Mouse (Mus musculus): ENCODE data around the gene Ank3. TPM values are rescaled to one million over a fixed set of nuclear protein-coding genes. Genes with fewer than 3 reads are reported as not detected.

Gene Ank3
- polyA plus RNA-seq, 1 experiment from 2014 or later = 68.1 TPM

- H3K4me1 ChIP-seq = no peaks in the 10 kb centered on the region
- no peak overlapping the region for H3K4me3 ChIP-seq (replicated peaks)
- H3K27ac ChIP-seq = no peak overlapping the region
- H3K27me3 ChIP-seq = no peaks in the 10 kb centered on the region
- 69% methylated on average over 5 of the region's 5 CpGs for WGBS
- ATAC-seq (ENCODE audit: low FRiP score) = no peak
- no peaks in the 10 kb centered on the region for H3K36me3 ChIP-seq (replicated peaks)
- H3K4me2 ChIP-seq = no peak overlapping the region
- no peaks in the 10 kb centered on the region for H3K9me3 ChIP-seq
- H3K9ac ChIP-seq = no peak overlapping the region
Observed at GRCm38 (mm10) chr10:69491975-69492374, 93.4 kb downstream of the Ank3 start.

- Histone ChIP-seq H3K36me3 (replicated peaks) (no peaks in the 10 kb centered on the region), H3K4me1 (peaks cover 9% of the 10 kb centered on the region), H3K9me3 (no peaks in the 10 kb centered on the region), H3K27ac (no peak overlapping the region), H3K4me3 (replicated peaks) (no peak overlapping the region), H3K9ac (no peak overlapping the region), H3K27me3 (no peaks in the 10 kb centered on the region), H3K4me2 (no peak overlapping the region)
- WGBS = 85% methylated on average over 17 of the region's 17 CpGs
- ATAC-seq (ENCODE audit: low FRiP score) = no peak
Observed at GRCm38 (mm10) chr10:69497382-69497781, 98.8 kb downstream of the Ank3 start.

GRCm38 (mm10) chr10:69500171-69500860 lies 101.7 kb downstream of the Ank3 start:
- ATAC-seq (ENCODE audit: low FRiP score) = peak; percentile 80
- no peak overlapping the region for H3K4me2 ChIP-seq
- 57% methylated on average over 11 of the region's 11 CpGs for WGBS

GRCm38 (mm10) chr10:69503791-69504190 lies 105.2 kb downstream of the Ank3 start:
- Histone ChIP-seq H3K9me3 (no peaks in the 10 kb centered on the region), H3K4me3 (replicated peaks) (no peak overlapping the region), H3K4me2 (no peak overlapping the region), H3K27ac (no peak overlapping the region), H3K27me3 (no peaks in the 10 kb centered on the region), H3K9ac (no peak overlapping the region), H3K4me1 (peaks cover 9% of the 10 kb centered on the region), H3K36me3 (replicated peaks) (no peaks in the 10 kb centered on the region)
- WGBS = 91% methylated on average over 4 of the region's 4 CpGs
- ATAC-seq (ENCODE audit: low FRiP score) = no peak

More at GRCm38 (mm10) chr10:69500171-69500860, 101.7 kb downstream of the Ank3 start:
- Histone ChIP-seq H3K9ac (no peak overlapping the region), H3K9me3 (no peaks in the 10 kb centered on the region), H3K27me3 (no peaks in the 10 kb centered on the region), H3K36me3 (replicated peaks) (no peaks in the 10 kb centered on the region), H3K27ac (0 out of 2 replicates have a peak overlapping the region, but pooled peaks have one; percentile 11), H3K4me1 (peaks cover 9% of the 10 kb centered on the region), H3K4me3 (replicated peaks) (no peak overlapping the region)

- WGBS = 91% methylated on average over 8 of the region's 8 CpGs
Observed at GRCm38 (mm10) chr10:69507719-69508118, 109.1 kb downstream of the Ank3 start.

GRCm38 (mm10) chr10:69510392-69510791 lies 111.8 kb downstream of the Ank3 start:
- Histone ChIP-seq H3K4me2 (no peak overlapping the region), H3K9me3 (no peaks in the 10 kb centered on the region), H3K4me1 (no peaks in the 10 kb centered on the region), H3K27me3 (no peaks in the 10 kb centered on the region), H3K9ac (no peak overlapping the region), H3K36me3 (replicated peaks) (no peaks in the 10 kb centered on the region), H3K4me3 (replicated peaks) (no peak overlapping the region), H3K27ac (no peak overlapping the region)
- 89% methylated on average over 8 of the region's 8 CpGs for WGBS
- no peak for ATAC-seq (ENCODE audit: low FRiP score)

More at GRCm38 (mm10) chr10:69507719-69508118, 109.1 kb downstream of the Ank3 start:
- no peak overlapping the region for H3K27ac ChIP-seq
- H3K4me2 ChIP-seq = no peak overlapping the region
- H3K27me3 ChIP-seq = no peaks in the 10 kb centered on the region
- H3K4me3 ChIP-seq (replicated peaks) = no peak overlapping the region
- no peaks in the 10 kb centered on the region for H3K4me1 ChIP-seq
- no peak overlapping the region for H3K9ac ChIP-seq
- no peak for ATAC-seq (ENCODE audit: low FRiP score)
- no peaks in the 10 kb centered on the region for H3K36me3 ChIP-seq (replicated peaks)
- H3K9me3 ChIP-seq = no peaks in the 10 kb centered on the region

GRCm38 (mm10) chr10:69511234-69511633 lies 112.7 kb downstream of the Ank3 start:
- Histone ChIP-seq H3K27ac (no peak overlapping the region), H3K36me3 (replicated peaks) (no peaks in the 10 kb centered on the region), H3K27me3 (no peaks in the 10 kb centered on the region), H3K4me3 (replicated peaks) (no peak overlapping the region), H3K4me1 (no peaks in the 10 kb centered on the region), H3K9me3 (no peaks in the 10 kb centered on the region), H3K9ac (no peak overlapping the region), H3K4me2 (no peak overlapping the region)
- no peak for ATAC-seq (ENCODE audit: low FRiP score)
- 82% methylated on average over 1 of the region's 1 CpGs for WGBS

- Histone ChIP-seq H3K4me1 (no peaks in the 10 kb centered on the region), H3K9me3 (no peaks in the 10 kb centered on the region), H3K27ac (no peak overlapping the region), H3K9ac (no peak overlapping the region), H3K4me2 (no peak overlapping the region), H3K4me3 (replicated peaks) (no peak overlapping the region), H3K27me3 (no peaks in the 10 kb centered on the region), H3K36me3 (replicated peaks) (no peaks in the 10 kb centered on the region)
- no peak for ATAC-seq (ENCODE audit: low FRiP score)
- WGBS = 87% methylated on average over 4 of the region's 4 CpGs
Observed at GRCm38 (mm10) chr10:69521977-69522376, 123.4 kb downstream of the Ank3 start.

- no peak overlapping the region for H3K9ac ChIP-seq
- no peaks in the 10 kb centered on the region for H3K36me3 ChIP-seq (replicated peaks)
- H3K27ac ChIP-seq = no peak overlapping the region
- H3K4me2 ChIP-seq = no peak overlapping the region
- no peak overlapping the region for H3K4me3 ChIP-seq (replicated peaks)
- no peaks in the 10 kb centered on the region for H3K4me1 ChIP-seq
- H3K27me3 ChIP-seq = no peaks in the 10 kb centered on the region
- H3K9me3 ChIP-seq = no peaks in the 10 kb centered on the region
- WGBS = 74% methylated on average over 3 of the region's 3 CpGs
- no peak for ATAC-seq (ENCODE audit: low FRiP score)
Observed at GRCm38 (mm10) chr10:69523202-69523601, 124.6 kb downstream of the Ank3 start.

GRCm38 (mm10) chr10:69527318-69527717 lies 128.7 kb downstream of the Ank3 start:
- H3K4me3 ChIP-seq (replicated peaks) = no peak overlapping the region
- no peak overlapping the region for H3K27ac ChIP-seq
- no peak overlapping the region for H3K9ac ChIP-seq
- 85% methylated on average over 10 of the region's 10 CpGs for WGBS
- H3K36me3 ChIP-seq (replicated peaks) = no peaks in the 10 kb centered on the region
- no peaks in the 10 kb centered on the region for H3K27me3 ChIP-seq
- no peak for ATAC-seq (ENCODE audit: low FRiP score)
- H3K4me1 ChIP-seq = peaks cover 3% of the 10 kb centered on the region; the same call in 1 of the 2 replicates
- no peak overlapping the region for H3K4me2 ChIP-seq
- H3K9me3 ChIP-seq = no peaks in the 10 kb centered on the region

- peaks cover 13% of the 10 kb centered on the region; the same call in 1 of the 2 replicates for H3K4me1 ChIP-seq
- ATAC-seq (ENCODE audit: low FRiP score) = no peak
- no peak overlapping the region for H3K4me2 ChIP-seq
- no peaks in the 10 kb centered on the region for H3K27me3 ChIP-seq
- 80% methylated on average over 4 of the region's 4 CpGs for WGBS
- H3K27ac ChIP-seq = no peak overlapping the region
- no peaks in the 10 kb centered on the region for H3K36me3 ChIP-seq (replicated peaks)
- H3K4me3 ChIP-seq (replicated peaks) = no peak overlapping the region
- no peaks in the 10 kb centered on the region for H3K9me3 ChIP-seq
- no peak overlapping the region for H3K9ac ChIP-seq
Observed at GRCm38 (mm10) chr10:69528746-69529145, 130.2 kb downstream of the Ank3 start.

- no peaks in the 10 kb centered on the region for H3K27me3 ChIP-seq
- no peak overlapping the region for H3K9ac ChIP-seq
- peaks cover 20% of the 10 kb centered on the region for H3K4me1 ChIP-seq
- H3K4me2 ChIP-seq = no peak overlapping the region
- 84% methylated on average over 6 of the region's 6 CpGs for WGBS
- no peak overlapping the region for H3K4me3 ChIP-seq (replicated peaks)
- ATAC-seq (ENCODE audit: low FRiP score) = no peak
- no peak overlapping the region for H3K27ac ChIP-seq
- H3K36me3 ChIP-seq (replicated peaks) = no peaks in the 10 kb centered on the region
- H3K9me3 ChIP-seq = no peaks in the 10 kb centered on the region
Observed at GRCm38 (mm10) chr10:69530326-69530725, 131.8 kb downstream of the Ank3 start.

- no peak for ATAC-seq (ENCODE audit: low FRiP score)
- no peak overlapping the region for H3K27ac ChIP-seq
- no peak overlapping the region for H3K4me2 ChIP-seq
- no peak overlapping the region for H3K9ac ChIP-seq
- no peak overlapping the region for H3K4me3 ChIP-seq (replicated peaks)
- no peaks in the 10 kb centered on the region for H3K36me3 ChIP-seq (replicated peaks)
- no peaks in the 10 kb centered on the region for H3K9me3 ChIP-seq
- WGBS = 81% methylated on average over 5 of the region's 5 CpGs
- no peaks in the 10 kb centered on the region for H3K27me3 ChIP-seq
- peaks cover 22% of the 10 kb centered on the region for H3K4me1 ChIP-seq
Observed at GRCm38 (mm10) chr10:69531569-69531968, 133.0 kb downstream of the Ank3 start.
